Mouse (Mus musculus) lung, adult 2 months (tissue): Measurements from ENCODE around the gene Slc12a3.

Experiments
- CTCF ChIP-seq: fragments of 200-500 bp; IDR thresholded peaks from 2 replicates; pipeline ENCODE4 v1.5.1; 2011; ENCODE audit warnings: mild to moderate bottlenecking, low read length, control low read depth; ENCODE audit not compliant: insufficient read depth
- POLR2A ChIP-seq: fragments of 200-500 bp; IDR thresholded peaks from 2 replicates; pipeline ENCODE4 v1.6.1; 2011; ENCODE audit warnings: low read depth, mild to moderate bottlenecking, control low read depth, low read length, borderline replicate concordance; ENCODE audit errors: extremely low read depth

DNA sequence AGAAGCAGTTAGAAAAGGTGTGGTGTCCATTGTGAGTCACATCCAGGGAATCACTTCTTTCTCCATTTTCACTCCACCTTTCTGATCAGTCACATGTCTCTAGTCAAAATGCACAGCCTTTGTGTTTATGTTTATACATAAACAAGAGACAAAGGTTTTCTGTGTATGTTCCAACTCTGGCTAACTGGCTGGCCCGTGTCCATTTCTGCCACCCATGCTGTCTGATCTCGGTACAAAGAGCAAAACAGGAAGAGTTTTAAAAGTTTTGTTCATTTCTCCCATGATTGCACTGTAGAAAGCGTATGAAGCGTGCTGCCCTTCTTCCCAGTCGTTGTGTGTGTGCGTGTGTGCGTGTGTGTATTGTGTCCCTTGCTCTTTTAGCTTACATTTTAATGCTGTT, 44.8 kb upstream of the Slc12a3 start:
- TF ChIP-seq CTCF (no peak), POLR2A (no peak)
